Mouse (Mus musculus): Measurements from ENCODE around the gene Mdm2.

Gene Mdm2

GRCm38 (mm10) chr10:117698313-117699138 is 12.0 kb downstream of the Mdm2 start:
- DNase-seq (ENCODE audit: extremely low spot score, low spot score) = no peak

DNA sequence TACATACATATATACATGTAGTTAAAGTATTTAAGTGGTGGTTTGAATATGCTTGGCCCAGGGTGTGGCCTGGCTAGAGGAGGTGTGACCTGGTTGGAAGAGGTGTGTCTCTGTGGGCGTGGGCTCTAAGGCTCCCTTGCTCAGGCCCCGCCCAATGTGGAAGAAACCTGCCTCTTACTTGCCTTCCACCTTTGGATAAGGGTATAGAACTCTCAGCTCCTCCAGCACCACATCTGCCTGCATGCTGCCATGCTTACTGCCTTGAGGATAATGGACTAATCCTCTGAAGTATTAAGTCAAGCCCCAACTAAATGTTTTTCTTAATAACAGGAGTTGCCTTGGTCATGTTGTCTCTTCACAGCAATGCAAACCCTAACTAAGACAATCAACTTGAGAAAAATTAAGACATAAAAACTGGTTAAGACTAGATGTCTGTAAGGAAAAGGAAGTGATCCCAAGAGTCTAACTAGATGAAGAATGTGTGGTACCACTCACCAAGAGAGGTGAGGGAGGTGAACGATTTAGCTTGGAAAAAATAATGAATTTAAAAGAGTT is 12.9 kb downstream of the Mdm2 start:
- DNase-seq (ENCODE audit: extremely low spot score, low spot score) = no peak

GRCm38 (mm10) chr10:117696827-117697560 is 13.6 kb downstream of the Mdm2 start:
- no peak for DNase-seq (ENCODE audit: extremely low spot score, low spot score)

DNA sequence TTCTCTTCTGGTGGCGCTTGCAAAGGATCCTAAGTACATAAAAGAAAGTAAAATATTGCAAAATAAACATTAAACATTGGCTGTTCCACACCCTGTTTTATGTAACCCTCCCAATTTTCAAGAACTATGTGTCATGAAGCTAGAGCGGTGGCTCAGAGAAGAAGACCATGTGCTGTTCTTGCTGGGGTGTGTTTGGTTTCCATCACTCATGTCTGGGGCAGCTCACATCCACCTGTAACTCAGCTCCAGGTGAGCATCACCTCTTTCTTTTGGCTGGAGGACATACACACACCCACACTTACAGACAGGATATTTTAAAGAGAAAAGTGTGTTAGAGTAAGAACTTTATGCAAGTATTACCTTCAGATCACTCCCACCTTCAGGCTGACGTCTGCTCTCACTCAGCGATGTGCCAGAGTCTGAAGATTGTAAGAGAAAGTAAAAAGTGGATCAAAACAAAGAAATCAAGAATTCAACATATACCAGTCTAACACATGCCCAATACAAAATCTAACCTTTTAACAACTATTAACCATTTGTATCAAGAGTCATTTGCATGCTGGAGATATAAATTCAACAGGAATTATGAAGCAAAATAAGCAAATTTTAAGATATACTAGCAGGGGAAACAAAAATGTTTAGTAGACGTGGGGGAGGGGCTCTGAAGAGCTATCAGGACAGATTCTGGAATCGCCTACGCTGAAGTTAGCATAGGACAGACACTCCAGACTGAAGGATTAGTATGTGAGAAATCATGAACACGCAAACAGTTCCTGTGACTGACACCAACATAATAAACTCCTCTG is 14.3 kb downstream of the Mdm2 start:
- no peak for DNase-seq (ENCODE audit: extremely low spot score, low spot score)

- DNase-seq (ENCODE audit: extremely low spot score, low spot score) = no peak
Measured at GRCm38 (mm10) chr10:117695605-117696004, 15.0 kb downstream of the Mdm2 start.

GRCm38 (mm10) chr10:117695027-117695426 is 15.5 kb downstream of the Mdm2 start:
- DNase-seq (ENCODE audit: extremely low spot score, low spot score) = no peak

GRCm38 (mm10) chr10:117694255-117694953 is 16.2 kb downstream of the Mdm2 start:
- no peak for DNase-seq (ENCODE audit: extremely low spot score, low spot score)

- no peak for DNase-seq (ENCODE audit: extremely low spot score, low spot score)
Measured at GRCm38 (mm10) chr10:117692953-117693352, 17.6 kb downstream of the Mdm2 start.

DNA sequence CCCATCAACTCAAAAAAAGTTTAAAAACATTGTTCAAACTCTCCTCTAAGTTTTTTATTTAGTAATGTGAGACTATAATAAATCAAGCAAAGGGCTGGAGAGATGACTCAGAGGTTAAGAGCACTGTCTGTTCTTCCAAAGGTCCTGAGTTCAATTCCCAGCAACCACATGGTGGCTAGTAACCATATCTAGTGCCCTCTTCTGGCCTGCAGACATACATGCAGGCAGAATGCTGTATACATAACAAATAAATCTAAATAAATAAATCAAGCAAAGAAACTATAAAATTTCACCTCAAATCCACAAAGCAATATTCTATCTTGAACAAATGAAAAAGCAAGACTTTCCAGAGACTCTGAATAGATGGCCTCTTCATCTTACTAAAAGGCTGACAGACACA is 18.4 kb downstream of the Mdm2 start:
- DNase-seq (ENCODE audit: extremely low spot score, low spot score) = no peak

- DNase-seq (ENCODE audit: extremely low spot score, low spot score) = no peak
Measured at GRCm38 (mm10) chr10:117691389-117691968, 19.1 kb downstream of the Mdm2 start.

DNA sequence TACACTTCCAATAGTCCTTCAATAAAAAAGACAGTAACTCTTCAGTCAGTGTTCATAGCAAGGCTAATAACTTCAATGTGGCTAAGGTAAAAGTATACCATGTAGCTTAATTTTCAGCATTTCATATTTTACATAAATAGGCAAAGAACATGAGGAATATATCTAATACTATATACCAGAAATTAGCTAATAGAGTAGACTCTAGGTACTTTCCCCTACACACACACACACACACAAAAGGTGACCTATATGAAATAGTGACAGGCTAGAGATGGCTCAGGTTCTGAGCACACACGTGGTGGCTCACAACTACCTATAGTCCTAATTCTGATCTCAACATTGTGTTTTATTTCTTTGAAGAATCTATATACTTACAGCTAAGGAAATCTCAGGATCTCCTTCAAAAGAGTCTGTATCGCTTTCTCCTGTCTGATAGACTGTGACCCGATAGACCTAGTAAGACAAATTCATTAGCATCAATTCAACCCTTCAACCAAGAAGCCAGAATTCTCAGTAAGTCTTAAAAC is 19.7 kb downstream of the Mdm2 start:
- DNase-seq (ENCODE audit: extremely low spot score, low spot score) = no peak

DNA sequence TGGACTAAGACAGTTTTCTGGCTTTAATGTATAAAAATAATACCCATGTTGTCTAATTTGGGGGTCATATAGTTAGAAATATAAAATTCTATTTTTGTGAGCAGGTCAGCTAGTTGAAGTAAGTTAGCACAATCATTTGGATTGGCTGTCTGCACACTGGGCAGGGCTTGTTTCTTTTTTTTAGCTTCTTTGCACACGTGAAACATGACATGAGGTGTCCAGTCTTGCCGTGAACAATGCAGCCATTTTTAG is 20.5 kb downstream of the Mdm2 start:
- no peak for DNase-seq (ENCODE audit: extremely low spot score, low spot score)

- no peak for DNase-seq (ENCODE audit: extremely low spot score, low spot score)
Measured at GRCm38 (mm10) chr10:117689297-117690100, 21.1 kb downstream of the Mdm2 start.

DNA sequence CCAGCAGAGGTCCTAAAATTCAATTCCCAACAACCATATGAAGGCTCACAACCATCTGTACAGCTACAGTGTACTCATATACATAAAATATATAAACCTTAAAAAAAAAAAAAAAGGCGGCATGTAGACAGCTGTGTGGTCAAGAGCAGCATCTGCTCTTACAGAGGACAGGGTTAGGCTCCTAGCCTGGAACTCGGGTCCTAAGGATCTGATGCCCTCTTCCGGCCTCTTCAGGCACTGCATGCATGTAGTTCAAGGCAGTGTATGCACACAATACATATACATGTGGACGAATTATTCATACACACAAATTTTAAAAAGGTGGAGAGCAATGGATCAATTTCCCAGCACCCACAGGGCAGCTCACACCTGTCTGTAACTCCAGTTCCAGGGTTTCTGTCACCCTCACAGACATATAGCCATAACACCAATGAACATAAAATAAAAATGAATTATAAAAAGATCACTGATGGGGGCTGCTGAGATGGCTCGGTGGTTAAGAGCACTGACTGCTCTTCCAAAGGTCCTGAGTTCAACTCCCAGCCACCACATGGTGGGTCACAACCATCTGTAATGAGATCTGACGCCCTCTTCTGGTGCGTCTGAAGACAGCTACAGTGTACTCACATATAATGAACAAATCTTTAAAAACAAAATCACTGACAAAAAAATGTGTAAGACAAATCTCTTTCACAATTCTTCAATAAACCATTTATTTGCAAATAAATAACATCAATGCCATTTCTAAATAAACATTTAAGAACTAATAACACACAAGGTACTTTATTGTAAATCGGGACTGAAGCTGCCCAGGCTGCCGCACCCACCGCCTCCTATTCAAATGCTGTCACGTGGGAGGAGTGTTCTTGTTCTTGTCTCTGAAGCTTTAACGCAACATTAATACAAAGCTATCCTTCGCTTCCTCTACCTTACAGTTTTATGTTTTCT is 22.1 kb downstream of the Mdm2 start:
- DNase-seq (ENCODE audit: extremely low spot score, low spot score) = peak; percentile 39

- DNase-seq (ENCODE audit: extremely low spot score, low spot score) = no peak
Measured at GRCm38 (mm10) chr10:117687577-117687976, 23.0 kb downstream of the Mdm2 start.

DNA sequence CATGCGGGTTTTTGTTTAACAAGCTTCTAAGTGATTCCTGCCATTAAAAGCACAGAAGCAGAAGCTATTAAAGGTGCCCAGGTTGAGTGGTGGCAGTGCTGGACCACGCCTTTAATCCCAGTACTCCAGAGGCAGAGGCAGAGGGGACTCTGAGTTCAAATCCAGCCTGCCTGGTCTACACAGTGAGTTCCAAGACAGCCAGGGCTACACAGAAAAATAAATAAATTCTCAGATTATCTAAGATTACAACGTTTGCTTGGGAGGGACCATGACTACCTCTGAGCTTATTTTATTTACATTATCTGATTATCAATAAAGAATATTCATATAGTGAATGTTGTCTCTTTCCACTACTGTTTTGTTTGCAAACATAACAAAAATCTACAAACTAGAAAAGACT is 23.5 kb downstream of the Mdm2 start:
- no peak for DNase-seq (ENCODE audit: extremely low spot score, low spot score)

- DNase-seq (ENCODE audit: extremely low spot score, low spot score) = no peak
Measured at GRCm38 (mm10) chr10:117685849-117686591, 24.5 kb downstream of the Mdm2 start.
